In the genomic region with DNA sequence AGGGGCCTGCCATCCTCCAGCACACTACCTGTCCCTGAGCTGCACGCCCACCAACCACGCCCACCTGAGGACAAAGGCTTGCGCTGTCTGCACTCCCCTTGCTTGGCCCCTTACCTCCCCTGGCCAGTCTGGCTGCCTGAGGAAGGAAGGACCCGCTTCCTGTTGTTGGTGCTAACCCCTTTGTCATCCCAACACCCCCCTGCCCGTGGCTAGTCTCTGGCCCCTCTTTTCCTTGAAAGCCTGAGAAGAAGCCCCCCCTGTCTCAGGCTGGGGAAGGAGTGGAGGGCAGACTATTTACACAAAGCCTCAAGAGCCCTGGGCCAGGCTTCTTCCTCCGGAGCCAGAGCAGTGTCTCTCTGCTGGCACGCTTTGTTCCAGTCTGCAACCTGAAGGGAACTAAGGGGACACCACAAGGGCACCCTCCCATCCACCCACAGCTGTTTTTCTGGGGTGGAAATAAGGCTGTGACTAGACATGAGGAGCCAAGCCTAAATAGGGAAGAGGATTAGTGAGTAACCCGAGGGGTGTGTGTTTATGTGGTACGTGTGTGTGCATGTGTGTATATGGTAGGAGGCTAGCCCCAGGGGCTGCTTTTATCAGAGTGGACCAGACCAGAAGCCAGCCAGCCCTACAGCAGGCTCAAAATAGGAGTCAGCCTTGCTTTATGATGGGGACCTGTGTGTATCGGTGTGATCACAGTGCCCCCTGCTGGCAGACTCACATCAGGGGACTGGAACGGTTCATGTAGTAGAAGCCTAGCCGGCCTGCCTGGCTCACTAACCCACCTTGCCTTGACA, we compare ENCODE assay signal across 1 mouse cellular context.
TF ChIP-seq lines count a peak whose summit lies in the region.

No protein-coding gene starts in this region.

TF ChIP-seq in MEL, 35 proteins besides CTCF, POLR2A, EP300 and RAD21 (continued from another document):
- peak; percentile 15; the same call in 1 of the 2 replicates for TF ChIP-seq USF1 (IDR thresholded peaks at IDR 0.05; ENCODE audit: low read depth, low read length)
- TF ChIP-seq MXI1 (IDR thresholded peaks at IDR 0.05; ENCODE audit: low read depth, low read length) = peak; percentile 82
- no peak for TF ChIP-seq KAT2A (conservative IDR thresholded peaks at IDR 0.05; ENCODE audit: low read depth, low read length)
- peak; percentile 74 for TF ChIP-seq MYC (IDR thresholded peaks at IDR 0.05; ENCODE audit: low read depth, low read length)
- no peak; the same call in 1 of the 2 replicates for TF ChIP-seq HCFC1 (IDR thresholded peaks at IDR 0.05; ENCODE audit: low read depth, low read length)
- TF ChIP-seq TAL1 (IDR thresholded peaks at IDR 0.05; ENCODE audit: low read length) = peak; percentile 77
- TF ChIP-seq ELF1 (IDR thresholded peaks at IDR 0.05; ENCODE audit: low read depth, low read length) = no peak
- no peak for TF ChIP-seq CHD1 (IDR thresholded peaks at IDR 0.05; ENCODE audit: low read depth, low read length)
- no peak for TF ChIP-seq CHD2 (IDR thresholded peaks at IDR 0.05; ENCODE audit: low read length)
- peak; percentile 99 for TF ChIP-seq SMC3 (IDR thresholded peaks at IDR 0.05; ENCODE audit: low read depth, low read length)
- TF ChIP-seq SIN3A (IDR thresholded peaks at IDR 0.05; ENCODE audit: low read length) = peak; percentile 86
- TF ChIP-seq USF2 (IDR thresholded peaks at IDR 0.05; ENCODE audit: borderline replicate concordance in 1 of 2, insufficient read depth in 1 of 2, low read depth in 1 of 2, low read length in 2 of 2) = no peak
- TF ChIP-seq ETS1 (IDR thresholded peaks at IDR 0.05; ENCODE audit: low read depth, low read length) = peak; percentile 41
- no peak for TF ChIP-seq MEF2A (IDR thresholded peaks at IDR 0.05; ENCODE audit: extremely low read depth, insufficient replicate concordance, low read depth, low read length, poor library complexity, severe bottlenecking)
- TF ChIP-seq MAZ (IDR thresholded peaks at IDR 0.05; ENCODE audit: low read depth, low read length) = peak; percentile 80
- no peak for TF ChIP-seq TBP (IDR thresholded peaks at IDR 0.05; ENCODE audit: low read depth, low read length)
- TF ChIP-seq GATA1 (IDR thresholded peaks at IDR 0.05; ENCODE audit: low read depth, low read length) = peak; percentile 44; the same call in 1 of the 2 replicates
- no peak for TF ChIP-seq POLR2AphosphoS5 (IDR thresholded peaks at IDR 0.05; ENCODE audit: borderline replicate concordance, low read depth, low read length)
- TF ChIP-seq GABPA (IDR thresholded peaks at IDR 0.05; ENCODE audit: low read depth, low read length) = 0 out of 2 replicates have a peak, but pooled peaks have one; percentile 37
- no peak for TF ChIP-seq NRF1 (IDR thresholded peaks at IDR 0.05; ENCODE audit: insufficient read depth, low read depth, low read length, poor library complexity, severe bottlenecking)
- peak; percentile 99 for TF ChIP-seq ZC3H11A (IDR thresholded peaks at IDR 0.05; ENCODE audit: low read depth, low read length)
- TF ChIP-seq BHLHE40 (IDR thresholded peaks at IDR 0.05; ENCODE audit: borderline replicate concordance, low read depth, low read length) = peak; percentile 38; the same call in 1 of the 2 replicates
- peak; percentile 63 for TF ChIP-seq ZNF384 (IDR thresholded peaks at IDR 0.05; ENCODE audit: low read depth, low read length)
- TF ChIP-seq E2F4 (IDR thresholded peaks at IDR 0.05; ENCODE audit: borderline replicate concordance, low read depth, low read length) = no peak
- TF ChIP-seq ZKSCAN1 (IDR thresholded peaks at IDR 0.05; ENCODE audit: low read depth, low read length) = no peak; the same call in 1 of the 2 replicates
